Mouse (Mus musculus) adrenal gland, adult (tissue): ENCODE measurements at regions not wholly inside any gene's neighbourhood (a gene's known extent, or its start where the extent isn't known, plus 50 kb on each side); places are given as distances from the start of the nearest gene placed in this dataset.

Experiments used
- DNase-seq, 2 experiments: peaks; one replicate each; pipeline ENCODE4 v3.0.0; 2022 to 2023; ENCODE audit warnings: low spot score in 1 of 2; ENCODE audit not compliant: inconsistent age in 2 of 2

- peak; percentile 80 to 89 for DNase-seq
Measured at GRCm38 (mm10) chr8:77774551-77775335, 50.5 kb upstream of the Ednra start.

GRCm38 (mm10) chr8:77775526-77775925 is 51.3 kb upstream of the Ednra start:
- DNase-seq = no peak

- no peak for DNase-seq
Measured at GRCm38 (mm10) chr8:77777597-77777996, 53.3 kb upstream of the Ednra start.

- no peak for DNase-seq
Measured at GRCm38 (mm10) chr8:77785676-77786255, 61.5 kb upstream of the Ednra start.

GRCm38 (mm10) chr8:77794911-77795310 is 70.6 kb upstream of the Ednra start:
- DNase-seq = no peak

GRCm38 (mm10) chr8:77803147-77803903 is 79.1 kb upstream of the Ednra start:
- peak in 1 of 2 experiments; percentile 18 for DNase-seq

GRCm38 (mm10) chr8:77804536-77804935 is 80.3 kb upstream of the Ednra start:
- DNase-seq = no peak

GRCm38 (mm10) chr8:77804956-77805355 is 80.7 kb upstream of the Ednra start:
- DNase-seq = no peak

- DNase-seq = peak in 1 of 2 experiments; percentile 30
Measured at GRCm38 (mm10) chr8:77805657-77806056, 81.4 kb upstream of the Ednra start.

- no peak for DNase-seq
Measured at GRCm38 (mm10) chr8:77814796-77815647, 90.8 kb upstream of the Ednra start.

GRCm38 (mm10) chr8:77815648-77815971 is 91.3 kb upstream of the Ednra start:
- DNase-seq = no peak

- DNase-seq = no peak
Measured at GRCm38 (mm10) chr8:77816217-77816616, 92.0 kb upstream of the Ednra start.

- DNase-seq = peak in 1 of 2 experiments; percentile 35
Measured at GRCm38 (mm10) chr8:77825786-77826185, 101.5 kb upstream of the Ednra start.

GRCm38 (mm10) chr8:77826255-77826654 is 102.0 kb upstream of the Ednra start:
- DNase-seq = peak; percentile 9 to 57

GRCm38 (mm10) chr8:77828079-77828478 is 103.8 kb upstream of the Ednra start:
- DNase-seq = no peak

- no peak for DNase-seq
Measured at GRCm38 (mm10) chr8:77829126-77829748, 105.0 kb upstream of the Ednra start.

- DNase-seq = no peak
Measured at GRCm38 (mm10) chr8:77829764-77830163, 105.5 kb upstream of the Ednra start.

GRCm38 (mm10) chr8:77834283-77834682 is 110.0 kb upstream of the Ednra start:
- no peak for DNase-seq

- no peak for DNase-seq
Measured at GRCm38 (mm10) chr8:77836902-77837489, 112.7 kb upstream of the Ednra start.
